Mouse (Mus musculus) C2C12 (cell line): ENCODE data around the gene Zfp989. TPM values are rescaled to one million over a fixed set of nuclear protein-coding genes. Genes with fewer than 3 reads are reported as not detected.
"Not testable (repeated sequence)": the region's sequence is repeated elsewhere in the genome, so short reads cannot be mapped to it uniquely, and the experiment has no call there.

ENCODE experiments used
- H3K27me3 ChIP-seq: one replicate; pipeline ENCODE4 v1.6.1; 2011; ENCODE audit not compliant: control insufficient read depth, insufficient read depth, insufficient read length
- H3K36me3 ChIP-seq: one replicate; pipeline ENCODE4 v1.6.1; 2011; ENCODE audit not compliant: control insufficient read depth, insufficient read depth
- H3K4me3 ChIP-seq: one replicate; pipeline ENCODE4 v1.5.1; 2011; ENCODE audit warnings: mild to moderate bottlenecking, control low read depth; ENCODE audit not compliant: poor library complexity, insufficient read depth, severe bottlenecking
- H3K79me2 ChIP-seq: one replicate; pipeline ENCODE4 v1.6.1; 2011; ENCODE audit not compliant: control insufficient read depth, insufficient read depth
- H3K79me3 ChIP-seq: one replicate; pipeline ENCODE4 v1.6.1; 2011; ENCODE audit warnings: low read depth, control low read depth
- H3ac ChIP-seq: one replicate; pipeline ENCODE3; 2011; ENCODE audit warnings: low read depth; ENCODE audit not compliant: control insufficient read depth, insufficient read length
- CEBPB ChIP-seq: IDR thresholded peaks from one replicate; pipeline ENCODE4 v1.6.1; 2011; ENCODE audit warnings: low read depth, mild to moderate bottlenecking, control low read depth, moderate library complexity
- CTCF ChIP-seq: IDR thresholded peaks from one replicate; pipeline ENCODE4 v1.5.1; 2011; ENCODE audit not compliant: control insufficient read depth, insufficient read depth, insufficient read length
- FOSL1 ChIP-seq: IDR thresholded peaks from one replicate; pipeline ENCODE4 v1.8.0; 2011; ENCODE audit warnings: mild to moderate bottlenecking, low read length; ENCODE audit not compliant: poor library complexity, insufficient read depth, severe bottlenecking
- MAX ChIP-seq: IDR thresholded peaks from one replicate; pipeline ENCODE4 v1.6.1; 2011; ENCODE audit warnings: mild to moderate bottlenecking, control low read depth
- MYOD1 ChIP-seq: IDR thresholded peaks from one replicate; pipeline ENCODE4 v1.6.1; 2011; ENCODE audit warnings: low read depth; ENCODE audit not compliant: control insufficient read depth, insufficient read length
- MYOG ChIP-seq: IDR thresholded peaks from one replicate; pipeline ENCODE4 v1.6.1; 2011; ENCODE audit not compliant: control insufficient read depth, insufficient read length; ENCODE audit errors: extremely low read depth
- USF1 ChIP-seq: IDR thresholded peaks from one replicate; pipeline ENCODE4 v1.6.1; 2011; ENCODE audit warnings: low read depth, mild to moderate bottlenecking, control low read depth, moderate library complexity
- long read RNA-seq, 2 experiments: library from polyadenylated mRNA; unstranded; transcript quantifications; one replicate each; pipeline ENCODE4 v2.0.0; 2019 to 2020
- polyA plus RNA-seq: library from polyadenylated mRNA; unstranded; fragments of >200 nt; fragmentation: generic; extraction: Trizol; gene quantifications from one replicate; pipeline ENCODE4 v1.2.1, GENCODE M21; 2012; ENCODE audit warnings: missing spikeins

Zfp989 gene
- polyA plus RNA-seq, result not detected
- long read RNA-seq, experiment 1, result 0 reads
- long read RNA-seq, experiment 2, result 0 reads

GRCm38 (mm10) chr4:146971757-146972156, at the start of gene Zfp989:
Gene Zfp989, plus strand, starts transcription at chr4:146971976.
- not testable (repeated sequence) for H3K36me3 ChIP-seq, H3ac ChIP-seq, H3K27me3 ChIP-seq, H3K79me3 ChIP-seq, H3K79me2 ChIP-seq, H3K4me3 ChIP-seq

DNA sequence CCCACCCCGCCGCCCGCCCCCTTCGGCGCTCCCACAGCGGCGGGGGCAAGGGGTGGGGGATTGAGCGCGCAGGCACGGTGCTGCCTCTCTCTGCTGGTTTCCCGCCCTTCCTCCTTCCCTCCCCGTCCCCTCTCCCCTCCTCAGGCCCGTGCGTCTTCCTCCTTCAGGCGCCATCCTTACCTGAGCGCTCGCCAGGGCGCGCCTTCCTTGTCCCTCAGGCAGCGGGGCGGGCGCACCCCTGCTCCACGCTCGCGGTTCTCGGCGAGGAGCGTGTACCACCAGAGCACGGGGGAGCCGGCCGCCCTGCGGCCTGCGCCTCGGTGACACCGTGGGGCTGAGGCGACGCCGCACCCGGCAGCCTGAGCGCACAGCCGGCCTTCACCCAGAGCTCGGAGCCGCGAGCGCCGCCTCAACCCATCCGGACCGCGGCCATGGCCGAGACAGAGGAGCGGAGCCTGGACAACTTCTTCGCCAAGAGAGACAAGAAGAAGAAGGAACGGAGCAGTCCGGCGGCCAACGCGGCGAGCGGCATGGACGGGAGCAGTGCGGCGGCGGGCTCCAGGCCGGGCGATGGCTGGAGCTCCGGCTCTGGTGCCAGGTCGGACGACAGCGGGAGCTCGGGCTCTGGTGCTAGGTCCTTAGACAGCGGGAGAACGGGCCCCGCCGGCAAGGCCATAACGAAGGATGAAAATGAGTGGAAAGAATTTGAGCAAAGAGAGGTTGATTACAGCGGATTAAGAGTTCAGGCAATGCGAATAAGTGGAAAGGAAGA, 39.3 kb upstream of the Zfp989 start:
- Histone ChIP-seq H3ac (no peak overlapping the region), H3K79me3 (no peaks in the 10 kb centered on the region), H3K36me3 (no peaks in the 10 kb centered on the region), H3K27me3 (no peaks in the 10 kb centered on the region), H3K4me3 (no peak overlapping the region), H3K79me2 (no peaks in the 10 kb centered on the region)
- TF ChIP-seq MYOG, result no peak
- TF ChIP-seq MYOD1, result no peak
- no peak for TF ChIP-seq MAX
- no peak for TF ChIP-seq FOSL1
- no peak for TF ChIP-seq CTCF
- no peak for TF ChIP-seq CEBPB
- no peak for TF ChIP-seq USF1

DNA sequence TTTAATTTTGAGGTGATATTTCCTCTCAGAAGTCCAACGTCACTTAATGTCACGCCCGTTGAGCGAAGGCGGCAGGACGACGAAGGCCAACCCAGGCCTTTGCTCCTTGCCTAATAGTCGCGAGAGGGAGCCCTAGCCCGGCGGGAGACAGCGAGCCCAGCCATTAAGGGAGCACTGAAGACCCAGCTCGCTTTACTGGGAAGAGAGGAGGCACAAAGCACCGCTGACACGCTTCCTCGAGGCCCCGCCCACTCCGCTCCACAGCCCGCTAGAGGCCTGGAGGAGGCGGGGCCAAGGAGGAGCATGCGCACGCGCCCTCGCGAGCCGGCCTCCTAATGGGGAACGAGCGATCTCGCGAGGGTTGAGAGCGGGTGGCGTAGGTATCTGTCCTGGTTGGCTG, 30.1 kb upstream of the Zfp989 start:
- H3K79me3 ChIP-seq, H3K4me3 ChIP-seq, H3ac ChIP-seq, H3K79me2 ChIP-seq, H3K36me3 ChIP-seq, H3K27me3 ChIP-seq: not testable (repeated sequence)

- not testable (repeated sequence) for H3ac ChIP-seq, H3K79me3 ChIP-seq, H3K79me2 ChIP-seq, H3K36me3 ChIP-seq, H3K27me3 ChIP-seq, H3K4me3 ChIP-seq
Observed at GRCm38 (mm10) chr4:146976581-146976980, 4.8 kb downstream of the Zfp989 start.

GRCm38 (mm10) chr4:147018400-147018799, 46.6 kb downstream of the Zfp989 start:
- H3K79me3 ChIP-seq, H3ac ChIP-seq, H3K79me2 ChIP-seq, H3K4me3 ChIP-seq, H3K27me3 ChIP-seq, H3K36me3 ChIP-seq: not testable (repeated sequence)

GRCm38 (mm10) chr4:147021550-147021949, 49.8 kb downstream of the Zfp989 start, which contains the start of gene Rex2:
Gene Rex2, plus strand, starts transcription at chr4:147021850.
- not testable (repeated sequence) for H3K36me3 ChIP-seq, H3ac ChIP-seq, H3K27me3 ChIP-seq, H3K79me2 ChIP-seq, H3K79me3 ChIP-seq, H3K4me3 ChIP-seq

GRCm38 (mm10) chr4:147026374-147026773, 54.6 kb downstream of the Zfp989 start:
- not testable (repeated sequence) for H3K4me3 ChIP-seq, H3K79me3 ChIP-seq, H3K27me3 ChIP-seq, H3ac ChIP-seq, H3K36me3 ChIP-seq, H3K79me2 ChIP-seq

DNA sequence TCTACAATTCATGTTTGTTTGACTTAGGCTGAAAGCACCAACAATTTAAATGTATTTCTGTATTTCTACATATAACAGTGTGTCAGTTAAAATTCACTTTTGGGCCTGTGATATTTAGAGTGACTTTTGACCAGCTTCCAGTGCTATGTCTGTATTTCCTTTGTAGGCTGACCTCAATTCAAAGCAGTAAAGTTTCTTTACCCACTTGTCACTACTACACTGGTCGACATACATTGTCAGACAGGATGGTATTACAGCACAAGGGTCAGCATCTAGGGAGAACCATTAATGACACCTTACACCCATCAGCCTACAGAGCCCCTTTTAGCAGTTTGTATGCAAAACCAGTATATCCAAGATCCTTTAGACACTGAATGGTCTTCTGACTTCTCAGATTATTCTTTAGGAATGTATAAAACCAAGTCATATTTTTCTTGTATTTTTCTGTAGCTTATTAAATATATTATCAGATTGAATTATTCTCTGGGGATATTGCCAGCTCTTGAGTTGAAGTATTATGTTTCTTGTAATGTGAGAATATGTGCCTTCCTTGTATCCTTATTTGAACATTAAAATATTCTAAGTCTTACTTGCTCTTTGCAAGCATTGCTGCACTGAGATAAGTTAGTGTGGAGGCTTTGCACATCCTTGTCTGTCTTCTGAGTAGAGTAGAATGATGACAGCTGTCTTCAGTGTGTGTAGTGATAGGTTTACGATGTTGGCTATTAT, 59.7 kb downstream of the Zfp989 start:
- H3K79me3 ChIP-seq, H3K79me2 ChIP-seq, H3ac ChIP-seq, H3K4me3 ChIP-seq, H3K36me3 ChIP-seq, H3K27me3 ChIP-seq: not testable (repeated sequence)
